Mouse (Mus musculus): Measurements from ENCODE around the gene Rad51c.

DNA sequence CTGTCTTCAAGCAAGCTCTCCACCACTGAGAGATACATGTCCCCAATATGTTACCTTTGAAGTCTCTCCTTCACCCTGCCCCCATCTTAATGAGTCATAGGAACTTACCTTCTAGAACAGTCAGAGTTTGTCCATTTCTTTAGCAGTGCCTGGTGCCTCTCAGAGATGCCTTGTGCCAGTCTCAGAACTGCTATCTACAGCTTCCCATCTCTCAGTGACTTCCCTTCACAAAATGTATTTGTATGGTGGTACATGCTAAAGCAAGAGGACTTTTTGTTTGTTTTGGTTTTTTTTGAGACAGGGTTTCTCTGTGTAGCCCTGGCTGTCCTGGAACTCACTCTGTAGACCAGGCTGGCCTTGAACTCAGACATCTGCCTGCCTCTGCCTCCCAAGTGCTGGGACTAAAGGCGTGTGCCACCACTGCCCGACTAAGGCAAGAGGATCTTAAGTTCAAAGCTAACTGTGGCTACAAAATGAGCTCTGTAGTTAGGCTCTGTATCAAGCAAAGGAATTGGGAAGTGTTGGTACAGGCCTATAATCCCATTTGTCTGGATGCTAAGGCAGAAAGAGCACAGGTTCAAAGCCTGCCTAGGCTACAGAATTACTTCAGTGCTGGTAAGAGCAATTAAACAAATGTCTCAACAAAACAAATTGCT, 49.4 kb upstream of the Rad51c start:
- TF ChIP-seq GATA1 (IDR thresholded peaks at IDR 0.05; ENCODE audit: low read length) (no peak), TAL1 (IDR thresholded peaks at IDR 0.05; ENCODE audit: low read length) (no peak)

Data from erythroblast, embryonic 14.5 days (primary cell).